In the genomic region with DNA sequence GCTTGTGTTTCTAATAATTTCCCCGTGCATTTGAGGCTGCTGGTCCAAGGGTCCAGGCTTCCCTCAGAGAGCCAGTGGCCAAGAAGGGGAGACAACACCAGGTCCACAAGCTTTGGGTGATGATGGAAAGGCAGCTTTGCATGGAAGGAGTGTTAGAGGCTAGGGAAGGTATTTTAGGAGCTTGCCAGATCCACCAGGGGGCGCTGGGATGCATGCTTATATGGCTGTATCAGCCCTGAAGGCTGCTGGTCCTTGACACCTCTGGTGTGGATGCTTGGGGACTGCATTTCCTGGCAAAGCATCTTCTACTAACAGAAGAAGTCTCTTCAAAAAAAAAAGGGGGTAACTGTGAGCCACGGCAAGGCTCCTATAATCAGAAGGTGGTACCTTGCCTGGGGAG, we compare ENCODE assay signal across 8 mouse cellular contexts. TPM values are rescaled to one million over a fixed set of nuclear protein-coding genes. Genes with fewer than 3 reads are reported as not detected.
DNase-seq lines count a peak whose midpoint lies in the region; ATAC-seq and TF ChIP-seq lines count a peak whose summit lies in the region.

No protein-coding gene starts in this region.

- 0% methylated on average over 3 of the region's 3 CpGs for WGBS in lung, embryonic 14.5 days

- H3K9ac ChIP-seq in lung, embryonic 14.5 days, result no peak overlapping the region

- peak; percentile 91 for TF ChIP-seq CTCF in lung, embryonic 14.5 days (IDR thresholded peaks at IDR 0.05; ENCODE audit: low read depth)

- H3K4me3 ChIP-seq in lung, embryonic 14.5 days (ENCODE audit: low read depth, low read length), result no peak overlapping the region

- peak; percentile 86 to 88 for DNase-seq in B cell, adult 2 months
- DNase-seq in WW6 (ENCODE audit: low read depth, low spot score), result peak; percentile 48
- DNase-seq in cerebellum, postnatal 36 days, result peak; percentile 77 to 82
- peak; percentile 84 for DNase-seq in gastrocnemius, postnatal 10 days
- DNase-seq in kidney, postnatal 4 days, result peak; percentile 91 to 92
- DNase-seq in lung, embryonic 14.5 days, result peak; percentile 92
- DNase-seq in retina, adult 2 months (ENCODE audit: low read depth, low spot score), result peak; percentile 54
- DNase-seq in thymus, postnatal 14 days, result peak; percentile 81

- ATAC-seq in lung, embryonic 14.5 days (ENCODE audit: insufficient read depth), result no peak

- no peaks in the 10 kb centered on the region for H3K36me3 ChIP-seq in lung, embryonic 14.5 days (ENCODE audit: insufficient read depth)

- no peaks in the 10 kb centered on the region for H3K4me1 ChIP-seq in lung, embryonic 14.5 days (ENCODE audit: insufficient read depth)

- no peak overlapping the region for H3K4me2 ChIP-seq in lung, embryonic 14.5 days

- no peaks in the 10 kb centered on the region for H3K9me3 ChIP-seq in lung, embryonic 14.5 days (ENCODE audit: low read depth, low read length)

- peaks cover 20% of the 10 kb centered on the region; the same call in 1 of the 2 replicates for H3K27me3 ChIP-seq in lung, embryonic 14.5 days (ENCODE audit: insufficient read depth, low read length)

- H3K27ac ChIP-seq in lung, embryonic 14.5 days (ENCODE audit: low read depth), result no peak overlapping the region

RNA-seq across cellular contexts. Expression of a gene that starts 37.5 kb away (rescaled TPM):
- total RNA-seq in gastrocnemius, postnatal 10 days (2021), result not detected
- polyA plus RNA-seq in lung, embryonic 14.5 days (2014; fragmentation: Nextera tagmentation; extraction: Ambion mirVana), result not detected in 2 replicates

RNA-seq across cellular contexts. Expression of a gene that starts 47.7 kb away (rescaled TPM):
- total RNA-seq in gastrocnemius, postnatal 10 days (2021), result under 1 TPM in 1 of 2 experiments, not detected in 1; 0.75 TPM
- 0.42 TPM in 1 of 2 replicates, not detected in the other for polyA plus RNA-seq in lung, embryonic 14.5 days (2014; fragmentation: Nextera tagmentation; extraction: Ambion mirVana)
